Mouse (Mus musculus): ENCODE results near the gene Slc39a7. TPM values are rescaled to one million over a fixed set of nuclear protein-coding genes. Genes with fewer than 3 reads are reported as not detected.

Slc39a7 gene
- total RNA-seq (2021) = 10 to 100 TPM; 76.0 to 79.8 TPM
- polyA plus RNA-seq (2012; rRNA removed) = 64.0 and 72.5 TPM in 2 replicates
- long read RNA-seq, transcript Slc39a7-201 (7 exons, 2,320 nt) = major isoform, 43 of 72 reads
- long read RNA-seq, transcript Slc39a7-203 (8 exons, 1,550 nt) = minor isoform, 14 of 72 reads
- long read RNA-seq, partial matches to known transcripts = 6 of 72 reads
- long read RNA-seq, other reads (novel, unspliced or antisense) = 6 of 72 reads

DNA sequence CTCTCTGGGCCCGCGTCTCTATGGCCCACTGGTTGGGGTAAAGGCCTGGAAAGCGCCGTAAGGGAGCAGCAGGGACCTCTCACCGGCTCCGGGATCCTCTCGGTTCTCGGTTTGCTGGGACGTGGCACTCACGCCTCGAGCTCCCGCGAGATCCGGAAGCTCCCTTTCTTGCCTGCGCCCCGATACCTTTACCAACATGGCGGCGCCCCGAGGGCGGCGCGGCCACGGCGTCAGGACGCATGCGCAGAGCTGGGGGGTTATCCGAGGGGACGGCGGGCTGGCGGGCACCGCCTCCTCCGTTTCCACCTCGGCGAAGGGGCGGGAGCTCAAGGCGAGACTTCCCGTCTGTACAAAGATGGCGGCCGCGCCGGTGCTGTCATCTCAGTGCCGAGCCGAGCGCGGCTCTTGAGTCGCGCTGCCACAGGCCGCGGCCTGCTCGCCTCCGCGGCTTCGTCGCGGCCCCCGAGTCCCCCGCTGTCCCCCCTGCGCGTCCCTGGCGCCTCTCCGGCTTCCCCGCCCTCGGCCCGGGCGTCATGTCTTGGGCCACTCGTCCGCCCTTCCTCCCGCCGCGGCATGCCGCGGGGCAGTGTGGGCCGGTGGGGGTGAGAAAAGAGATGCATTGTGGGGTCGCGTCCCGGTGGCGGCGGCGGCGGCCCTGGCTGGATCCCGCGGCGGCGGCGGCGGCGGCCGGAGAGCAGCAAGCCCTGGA lies at the start of gene Slc39a7, which contains the start of gene Rxrb:
Gene Slc39a7 (minus strand): TSS at position 218 of the 709 bp plus-strand sequence.
Gene Rxrb (plus strand): TSS at position 348 of the 709 bp plus-strand sequence.
- Histone ChIP-seq H3K27me3 (ENCODE audit: control insufficient read depth, insufficient read depth, low read length) (no peaks in the 10 kb centered on the region), H3K4me1 (ENCODE audit: control insufficient read depth, insufficient read depth, low read length) (peaks cover 19% of the 10 kb centered on the region), H3K79me2 (replicated peaks; ENCODE audit: control insufficient read depth, insufficient read depth, low read length) (0 out of 2 replicates have a peak, but pooled peaks cover 2% of the 10 kb centered on the region), H3K4me3 (peak within 1 kb of the TSS; percentile 92), H3K9ac (ENCODE audit: low read depth, low read length) (peak within 1 kb of the TSS; percentile 95), H3K27ac (peak within 1 kb of the TSS; percentile 99), H3K36me3 (ENCODE audit: control insufficient read depth, insufficient read depth, low read length) (peaks cover 2% of the 10 kb centered on the region; the same call in 1 of the 2 replicates)
- TF ChIP-seq CTCF (IDR thresholded peaks at IDR 0.05) (no peak), POLR2A (IDR thresholded peaks at IDR 0.05; ENCODE audit: insufficient read depth, low read depth, low read length) (peak; percentile 83), EP300 (IDR thresholded peaks at IDR 0.05; ENCODE audit: insufficient read depth, low read depth, low read length) (peak; percentile 57; the same call in 1 of the 2 replicates)
- peak; percentile 99 for DNase-seq
- intact Hi-C loops (cut with DNase I) = loop anchor here (5.0 kb wide), 2 partner anchors 86 to 186 kb away; partner anchors contain the start of gene H2-DMa
- WGBS = under 1% methylated on average over 88 of the region's 88 CpGs

DNA sequence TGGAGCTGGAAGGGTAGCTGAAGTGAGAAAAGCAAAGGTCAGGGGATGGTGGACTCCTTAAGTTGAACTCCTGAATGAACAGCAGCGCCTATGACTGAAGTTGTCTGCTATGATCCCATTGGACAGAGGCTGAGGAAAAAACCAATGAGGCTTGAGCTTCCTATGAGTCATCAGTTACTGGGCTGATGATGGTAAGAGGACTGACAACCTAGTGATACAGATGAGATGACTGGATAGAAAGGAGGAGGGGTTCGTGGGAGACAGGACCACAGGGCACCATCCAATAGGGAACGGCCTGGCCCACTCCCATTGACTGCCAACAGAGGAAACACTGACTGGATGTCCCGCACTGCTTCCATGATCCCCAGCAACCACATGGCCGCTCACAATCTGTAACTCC lies 48.1 kb upstream of the Slc39a7 start:
- no peaks in the 10 kb centered on the region for H3K79me2 ChIP-seq (replicated peaks; ENCODE audit: control insufficient read depth, insufficient read depth, low read length)
- TF ChIP-seq EP300 (IDR thresholded peaks at IDR 0.05; ENCODE audit: insufficient read depth, low read depth, low read length) = no peak
- TF ChIP-seq CTCF (IDR thresholded peaks at IDR 0.05) = no peak
- no peak for TF ChIP-seq POLR2A (IDR thresholded peaks at IDR 0.05; ENCODE audit: insufficient read depth, low read depth, low read length)
- H3K4me3 ChIP-seq = no peak overlapping the region
- no peaks in the 10 kb centered on the region for H3K36me3 ChIP-seq (ENCODE audit: control insufficient read depth, insufficient read depth, low read length)
- H3K9ac ChIP-seq (ENCODE audit: low read depth, low read length) = no peak overlapping the region
- DNase-seq = no peak
- WGBS = 16% methylated on average over 5 of the region's 5 CpGs
- intact Hi-C loops (cut with DNase I) = loop anchor here (10.0 kb wide), 1 partner anchor 155 kb away; the partner anchor contains the start of gene H2-Ob
- no peaks in the 10 kb centered on the region for H3K4me1 ChIP-seq (ENCODE audit: control insufficient read depth, insufficient read depth, low read length)
- H3K27me3 ChIP-seq (ENCODE audit: control insufficient read depth, insufficient read depth, low read length) = no peaks in the 10 kb centered on the region; the same call in 1 of the 2 replicates
- H3K27ac ChIP-seq = no peak overlapping the region

DNA sequence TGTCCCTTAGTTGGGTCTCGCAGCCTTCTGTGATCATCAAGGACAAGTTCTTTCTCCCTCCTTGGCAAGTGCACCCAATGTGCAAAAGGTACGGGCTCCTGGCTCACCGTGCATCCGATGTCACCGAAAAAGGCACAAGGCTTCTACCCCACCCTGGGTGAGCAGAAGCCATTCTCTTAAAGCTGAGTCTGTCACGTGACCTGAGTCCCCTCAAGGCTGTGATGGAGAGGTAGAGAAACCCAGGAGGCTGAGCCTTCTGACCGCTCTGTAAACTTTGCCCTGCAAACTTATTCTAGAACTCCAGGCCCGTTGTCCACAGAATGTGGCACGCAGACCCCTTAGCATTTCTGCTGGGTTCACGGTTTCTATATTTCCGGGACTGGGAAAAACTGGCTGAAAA lies 47.5 kb upstream of the Slc39a7 start:
- TF ChIP-seq EP300 (IDR thresholded peaks at IDR 0.05; ENCODE audit: insufficient read depth, low read depth, low read length) = no peak
- TF ChIP-seq POLR2A (IDR thresholded peaks at IDR 0.05; ENCODE audit: insufficient read depth, low read depth, low read length) = no peak
- no peak for TF ChIP-seq CTCF (IDR thresholded peaks at IDR 0.05)
- no peaks in the 10 kb centered on the region for H3K79me2 ChIP-seq (replicated peaks; ENCODE audit: control insufficient read depth, insufficient read depth, low read length)
- no peak for DNase-seq
- intact Hi-C loops (cut with DNase I) = loop anchor here (10.0 kb wide), 1 partner anchor 156 kb away; the partner anchor contains the start of gene H2-Ob
- H3K4me1 ChIP-seq (ENCODE audit: control insufficient read depth, insufficient read depth, low read length) = no peaks in the 10 kb centered on the region
- 87% methylated on average over 11 of the region's 11 CpGs for WGBS
- no peak overlapping the region for H3K9ac ChIP-seq (ENCODE audit: low read depth, low read length)
- no peaks in the 10 kb centered on the region; the same call in 1 of the 2 replicates for H3K27me3 ChIP-seq (ENCODE audit: control insufficient read depth, insufficient read depth, low read length)
- H3K36me3 ChIP-seq (ENCODE audit: control insufficient read depth, insufficient read depth, low read length) = no peaks in the 10 kb centered on the region
- no peak overlapping the region for H3K27ac ChIP-seq
- H3K4me3 ChIP-seq = no peak overlapping the region

DNA sequence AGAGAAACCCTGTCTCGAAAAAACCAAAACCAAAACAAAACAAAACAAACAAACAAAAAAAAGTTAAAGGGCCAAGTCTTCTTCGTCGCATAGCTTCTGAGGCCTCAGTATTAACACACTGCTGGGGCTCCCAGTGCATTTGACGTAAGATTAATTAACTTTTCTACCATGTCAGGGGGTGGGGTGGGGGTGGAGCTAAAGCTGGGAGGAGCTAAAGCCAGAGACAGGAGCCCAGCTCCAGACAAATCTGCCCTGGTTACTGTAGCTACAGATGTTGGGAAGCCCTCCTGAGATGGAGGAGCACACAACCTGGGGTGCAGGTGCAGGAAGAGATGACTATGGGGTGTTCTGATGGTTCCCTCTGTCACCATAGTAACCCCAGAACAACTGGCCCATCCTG lies 46.7 kb upstream of the Slc39a7 start:
- no peaks in the 10 kb centered on the region for H3K4me1 ChIP-seq (ENCODE audit: control insufficient read depth, insufficient read depth, low read length)
- H3K9ac ChIP-seq (ENCODE audit: low read depth, low read length) = no peak overlapping the region
- no peaks in the 10 kb centered on the region for H3K79me2 ChIP-seq (replicated peaks; ENCODE audit: control insufficient read depth, insufficient read depth, low read length)
- DNase-seq = no peak
- H3K4me3 ChIP-seq = no peak overlapping the region
- no peaks in the 10 kb centered on the region; the same call in 1 of the 2 replicates for H3K27me3 ChIP-seq (ENCODE audit: control insufficient read depth, insufficient read depth, low read length)
- 59% methylated on average over 4 of the region's 4 CpGs for WGBS
- no peak overlapping the region for H3K27ac ChIP-seq
- H3K36me3 ChIP-seq (ENCODE audit: control insufficient read depth, insufficient read depth, low read length) = no peaks in the 10 kb centered on the region
- intact Hi-C loops (cut with DNase I) = loop anchor here (10.0 kb wide), 1 partner anchor 157 kb away; the partner anchor contains the start of gene H2-Ob
- TF ChIP-seq CTCF (IDR thresholded peaks at IDR 0.05) = no peak
- TF ChIP-seq EP300 (IDR thresholded peaks at IDR 0.05; ENCODE audit: insufficient read depth, low read depth, low read length) = no peak
- TF ChIP-seq POLR2A (IDR thresholded peaks at IDR 0.05; ENCODE audit: insufficient read depth, low read depth, low read length) = no peak

DNA sequence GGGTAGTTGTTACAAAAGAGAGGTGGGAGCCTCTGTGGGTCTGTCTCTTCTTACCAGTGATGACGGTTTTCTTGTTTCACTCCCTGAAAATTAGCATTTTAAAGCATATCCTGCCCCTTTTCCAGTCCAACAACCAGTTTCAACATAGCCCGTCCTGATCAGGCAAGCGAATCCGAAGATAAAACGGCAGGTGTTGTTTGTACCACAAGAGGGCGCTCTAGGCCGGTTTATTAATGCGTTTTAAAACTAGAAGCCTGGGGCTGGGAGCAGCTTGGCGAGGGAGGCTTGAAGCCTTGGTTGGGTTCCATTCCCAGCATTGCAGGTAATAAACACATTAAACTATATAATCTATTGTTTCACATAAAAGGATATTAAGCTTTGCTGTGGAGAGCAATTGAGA lies 46.1 kb upstream of the Slc39a7 start:
- DNase-seq = peak; percentile 47 to 59
- Histone ChIP-seq H3K9ac (ENCODE audit: low read depth, low read length) (no peak overlapping the region), H3K27ac (no peak overlapping the region), H3K36me3 (ENCODE audit: control insufficient read depth, insufficient read depth, low read length) (no peaks in the 10 kb centered on the region), H3K4me1 (ENCODE audit: control insufficient read depth, insufficient read depth, low read length) (no peaks in the 10 kb centered on the region), H3K4me3 (no peak overlapping the region), H3K79me2 (replicated peaks; ENCODE audit: control insufficient read depth, insufficient read depth, low read length) (no peaks in the 10 kb centered on the region), H3K27me3 (ENCODE audit: control insufficient read depth, insufficient read depth, low read length) (no peaks in the 10 kb centered on the region; the same call in 1 of the 2 replicates)
- WGBS = under 1% methylated on average over 9 of the region's 9 CpGs
- intact Hi-C loops (cut with DNase I) = loop anchor here (2.0 to 10.0 kb wide), 2 partner anchors 93 to 157 kb away; partner anchors contain the start of gene H2-Ob
- TF ChIP-seq CTCF (IDR thresholded peaks at IDR 0.05) (peak; percentile 87), EP300 (IDR thresholded peaks at IDR 0.05; ENCODE audit: insufficient read depth, low read depth, low read length) (no peak)

Measured in heart, adult 2 months (tissue).